In genomic region chr6:125407224-125407623, GRCm38 (mm10) we compare ENCODE assay signal across 21 mouse cellular contexts.
"Had no signal": no experiment of that assay in that cellular context is flagged by ENCODE, and none has a peak within 500 bp of the region (broad histone marks: within the 10 kb centered on the region; RNA-seq: fewer than 3 reads in every experiment).

No protein-coding gene starts in this region.

- DNase-seq: kidney, adult 9 months; kidney, postnatal 14 days; kidney, postnatal 4 days; left cerebral cortex, postnatal 4 days; liver, postnatal 0 days; lung, embryonic 14.5 days; lung, postnatal 10 days; right cerebral cortex, adult 18-20 months; right cerebral cortex, postnatal 14 days; right cerebral cortex, postnatal 4 days; thymus, adult 2 months; thymus, postnatal 25 days had no signal

- H3K4me2 ChIP-seq: limb, embryonic 12.5 days; limb, embryonic 15.5 days; liver, embryonic 11.5 days; lung, embryonic 14.5 days; midbrain, embryonic 15.5 days; neural tube, embryonic 12.5 days; neural tube, embryonic 15.5 days had no signal

- H3K9ac ChIP-seq: limb, embryonic 12.5 days; limb, embryonic 15.5 days; liver, embryonic 14.5 days; liver, postnatal 0 days; lung, embryonic 14.5 days; midbrain, embryonic 15.5 days; neural tube, embryonic 12.5 days; neural tube, embryonic 15.5 days had no signal

- ATAC-seq: midbrain, embryonic 15.5 days had no signal

- H3K4me3 ChIP-seq: limb, embryonic 12.5 days; limb, embryonic 15.5 days; megakaryocyte, embryonic 14.5 days; midbrain, embryonic 10.5 days; midbrain, embryonic 15.5 days; neural tube, embryonic 12.5 days; neural tube, embryonic 15.5 days had no signal

- H3K4me1 ChIP-seq: midbrain, embryonic 10.5 days; midbrain, embryonic 15.5 days; neural tube, embryonic 12.5 days had no signal

- H3K27me3 ChIP-seq: limb, embryonic 12.5 days; limb, embryonic 15.5 days; midbrain, embryonic 15.5 days; neural tube, embryonic 12.5 days; neural tube, embryonic 15.5 days had no signal

- H3K36me3 ChIP-seq: limb, embryonic 12.5 days; limb, embryonic 15.5 days; midbrain, embryonic 10.5 days; midbrain, embryonic 15.5 days; neural tube, embryonic 12.5 days; neural tube, embryonic 15.5 days had no signal

- H3K27ac ChIP-seq: limb, embryonic 12.5 days; limb, embryonic 15.5 days; liver, embryonic 14.5 days; midbrain, embryonic 10.5 days; midbrain, embryonic 15.5 days; neural tube, embryonic 12.5 days; neural tube, embryonic 15.5 days had no signal

- H3K9me3 ChIP-seq: limb, embryonic 15.5 days; midbrain, embryonic 10.5 days; midbrain, embryonic 15.5 days; neural tube, embryonic 12.5 days had no signal
